Mouse (Mus musculus): ENCODE results near the gene Susd2. TPM values are rescaled to one million over a fixed set of nuclear protein-coding genes. Genes with fewer than 3 reads are reported as not detected.

Gene Susd2
- polyA plus RNA-seq, 1 experiment from 2014 or later, result 1.1 TPM

- peaks cover 63% of the 10 kb centered on the region for H3K36me3 ChIP-seq
- ATAC-seq, result no peak
- H3K9me3 ChIP-seq (replicated peaks), result no peaks in the 10 kb centered on the region
- 87% methylated on average over 1 of the region's 1 CpGs for WGBS (ENCODE audit: insufficient replicate concordance)
- peaks cover 35% of the 10 kb centered on the region for H3K27me3 ChIP-seq (replicated peaks)
- no peak overlapping the region for H3K27ac ChIP-seq
- H3K4me3 ChIP-seq, result no peak overlapping the region
- H3K4me1 ChIP-seq, result peaks cover 34% of the 10 kb centered on the region
- no peak overlapping the region for H3K9ac ChIP-seq
- H3K4me2 ChIP-seq, result no peak overlapping the region
These were observed 26.1 kb upstream of the Susd2 start for GRCm38 (mm10) chr10:75669936-75670335.

- H3K27ac ChIP-seq, result no peak overlapping the region
- peak overlapping the region; percentile 67 for H3K4me3 ChIP-seq
These were observed 24.1 kb upstream of the Susd2 start for GRCm38 (mm10) chr10:75667911-75668270.

GRCm38 (mm10) chr10:75667115-75667910, 23.5 kb upstream of the Susd2 start:
- 2% methylated on average over 63 of the region's 63 CpGs for WGBS (ENCODE audit: insufficient replicate concordance)
- no peaks in the 10 kb centered on the region for H3K9me3 ChIP-seq (replicated peaks)
- H3K9ac ChIP-seq, result peak overlapping the region; percentile 71
- H3K27ac ChIP-seq, result peak overlapping the region; percentile 54
- peak; percentile 59 for ATAC-seq
- H3K4me3 ChIP-seq, result peak overlapping the region; percentile 67
- peak overlapping the region; percentile 98 for H3K4me2 ChIP-seq
- H3K4me1 ChIP-seq, result peaks cover 27% of the 10 kb centered on the region
- H3K27me3 ChIP-seq (replicated peaks), result peaks cover 35% of the 10 kb centered on the region
- peaks cover 65% of the 10 kb centered on the region for H3K36me3 ChIP-seq

More at GRCm38 (mm10) chr10:75667911-75668270, 24.1 kb upstream of the Susd2 start:
- Histone ChIP-seq H3K9ac (peak overlapping the region; percentile 71), H3K9me3 (replicated peaks) (no peaks in the 10 kb centered on the region), H3K4me1 (peaks cover 28% of the 10 kb centered on the region), H3K27me3 (replicated peaks) (peaks cover 35% of the 10 kb centered on the region), H3K36me3 (peaks cover 63% of the 10 kb centered on the region), H3K4me2 (peak overlapping the region; percentile 98)
- 1% methylated on average over 22 of the region's 23 CpGs for WGBS (ENCODE audit: insufficient replicate concordance)
- peak; percentile 60 for ATAC-seq

- H3K9me3 ChIP-seq (replicated peaks), result no peaks in the 10 kb centered on the region
- no peak overlapping the region for H3K27ac ChIP-seq
- H3K4me3 ChIP-seq, result peak overlapping the region; percentile 67
- no peak for ATAC-seq
- H3K4me2 ChIP-seq, result peak overlapping the region; percentile 98
- H3K4me1 ChIP-seq, result peaks cover 27% of the 10 kb centered on the region
- peaks cover 35% of the 10 kb centered on the region for H3K27me3 ChIP-seq (replicated peaks)
- peak overlapping the region; percentile 71; the same call in 1 of the 2 replicates for H3K9ac ChIP-seq
- peaks cover 66% of the 10 kb centered on the region for H3K36me3 ChIP-seq
- WGBS (ENCODE audit: insufficient replicate concordance), result 56% methylated on average over 4 of the region's 4 CpGs
These were observed 22.7 kb upstream of the Susd2 start for GRCm38 (mm10) chr10:75666451-75667030.

- no peak overlapping the region for H3K4me2 ChIP-seq
- 88% methylated on average over 6 of the region's 6 CpGs for WGBS (ENCODE audit: insufficient replicate concordance)
- no peak overlapping the region for H3K4me3 ChIP-seq
- no peaks in the 10 kb centered on the region for H3K9me3 ChIP-seq (replicated peaks)
- H3K27ac ChIP-seq, result no peak overlapping the region
- H3K9ac ChIP-seq, result no peak overlapping the region
- no peak for ATAC-seq
- H3K27me3 ChIP-seq (replicated peaks), result peaks cover 32% of the 10 kb centered on the region
- peaks cover 66% of the 10 kb centered on the region for H3K36me3 ChIP-seq
- peaks cover 27% of the 10 kb centered on the region for H3K4me1 ChIP-seq
These were observed 21.0 kb upstream of the Susd2 start for GRCm38 (mm10) chr10:75664673-75665270.

DNA sequence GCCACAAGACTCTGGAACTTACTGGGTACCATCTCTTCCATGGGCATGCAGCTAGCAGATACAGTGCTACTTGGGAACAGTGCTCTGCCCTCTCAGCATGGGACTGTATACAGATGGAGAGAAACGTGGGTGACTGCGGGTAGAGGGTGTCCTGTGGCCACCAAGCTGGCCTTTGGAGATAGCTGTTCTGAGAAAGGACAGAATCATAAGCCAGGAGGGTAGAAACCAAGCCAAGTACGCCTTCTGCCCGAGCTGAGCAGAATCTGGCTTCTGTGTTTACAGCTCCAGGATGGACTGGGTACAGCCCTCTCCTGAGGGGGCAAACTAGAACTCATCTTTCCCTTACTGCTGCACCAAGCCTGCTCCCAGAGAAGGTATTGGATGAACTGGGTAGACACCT, 18.8 kb upstream of the Susd2 start:
- no peak overlapping the region for H3K9ac ChIP-seq
- WGBS (ENCODE audit: insufficient replicate concordance), result 76% methylated on average over 4 of the region's 4 CpGs
- no peak overlapping the region for H3K4me3 ChIP-seq
- H3K4me2 ChIP-seq, result no peak overlapping the region
- no peaks in the 10 kb centered on the region for H3K9me3 ChIP-seq (replicated peaks)
- H3K4me1 ChIP-seq, result peaks cover 15% of the 10 kb centered on the region
- H3K27me3 ChIP-seq (replicated peaks), result peaks cover 11% of the 10 kb centered on the region
- peaks cover 78% of the 10 kb centered on the region for H3K36me3 ChIP-seq
- no peak for ATAC-seq
- no peak overlapping the region for H3K27ac ChIP-seq

- peaks cover 85% of the 10 kb centered on the region for H3K36me3 ChIP-seq
- peaks cover 8% of the 10 kb centered on the region for H3K4me1 ChIP-seq
- H3K9ac ChIP-seq, result no peak overlapping the region
- peaks cover 4% of the 10 kb centered on the region for H3K27me3 ChIP-seq (replicated peaks)
- H3K4me3 ChIP-seq, result no peak overlapping the region
- ATAC-seq, result no peak
- H3K9me3 ChIP-seq (replicated peaks), result no peaks in the 10 kb centered on the region
- no peak overlapping the region for H3K27ac ChIP-seq
- H3K4me2 ChIP-seq, result no peak overlapping the region
- 81% methylated on average over 3 of the region's 3 CpGs for WGBS (ENCODE audit: insufficient replicate concordance)
These were observed 18.1 kb upstream of the Susd2 start for GRCm38 (mm10) chr10:75661876-75662275.

GRCm38 (mm10) chr10:75661381-75661780, 17.6 kb upstream of the Susd2 start:
- Histone ChIP-seq H3K4me2 (no peak overlapping the region), H3K27me3 (replicated peaks) (no peaks in the 10 kb centered on the region), H3K9ac (no peak overlapping the region), H3K4me1 (peaks cover 3% of the 10 kb centered on the region; the same call in 1 of the 2 replicates), H3K4me3 (no peak overlapping the region), H3K27ac (no peak overlapping the region), H3K9me3 (replicated peaks) (no peaks in the 10 kb centered on the region), H3K36me3 (peaks cover 90% of the 10 kb centered on the region)
- 79% methylated on average over 6 of the region's 6 CpGs for WGBS (ENCODE audit: insufficient replicate concordance)
- no peak for ATAC-seq

- Histone ChIP-seq H3K27me3 (replicated peaks) (no peaks in the 10 kb centered on the region), H3K4me2 (no peak overlapping the region), H3K9ac (no peak overlapping the region), H3K9me3 (replicated peaks) (no peaks in the 10 kb centered on the region), H3K27ac (no peak overlapping the region), H3K36me3 (peaks cover 100% of the 10 kb centered on the region), H3K4me3 (no peak overlapping the region), H3K4me1 (no peaks in the 10 kb centered on the region)
- 92% methylated on average over 7 of the region's 7 CpGs for WGBS (ENCODE audit: insufficient replicate concordance)
- ATAC-seq, result no peak
These were observed 14.0 kb upstream of the Susd2 start for GRCm38 (mm10) chr10:75657772-75658171.

- peaks cover 100% of the 10 kb centered on the region for H3K36me3 ChIP-seq
- ATAC-seq, result no peak
- WGBS (ENCODE audit: insufficient replicate concordance), result 85% methylated on average over 5 of the region's 5 CpGs
- H3K27me3 ChIP-seq (replicated peaks), result no peaks in the 10 kb centered on the region
- H3K4me2 ChIP-seq, result no peak overlapping the region
- H3K4me1 ChIP-seq, result no peaks in the 10 kb centered on the region
- H3K4me3 ChIP-seq, result no peak overlapping the region
- H3K27ac ChIP-seq, result no peak overlapping the region
- H3K9me3 ChIP-seq (replicated peaks), result no peaks in the 10 kb centered on the region
- no peak overlapping the region for H3K9ac ChIP-seq
These were observed 13.4 kb upstream of the Susd2 start for GRCm38 (mm10) chr10:75657165-75657564.

- Histone ChIP-seq H3K36me3 (peaks cover 100% of the 10 kb centered on the region), H3K4me1 (no peaks in the 10 kb centered on the region), H3K27ac (no peak overlapping the region), H3K4me3 (no peak overlapping the region), H3K9me3 (replicated peaks) (no peaks in the 10 kb centered on the region), H3K9ac (no peak overlapping the region), H3K27me3 (replicated peaks) (no peaks in the 10 kb centered on the region), H3K4me2 (no peak overlapping the region)
- ATAC-seq, result no peak
- 79% methylated on average over 4 of the region's 4 CpGs for WGBS (ENCODE audit: insufficient replicate concordance)
These were observed 10.2 kb upstream of the Susd2 start for GRCm38 (mm10) chr10:75654053-75654452.

DNA sequence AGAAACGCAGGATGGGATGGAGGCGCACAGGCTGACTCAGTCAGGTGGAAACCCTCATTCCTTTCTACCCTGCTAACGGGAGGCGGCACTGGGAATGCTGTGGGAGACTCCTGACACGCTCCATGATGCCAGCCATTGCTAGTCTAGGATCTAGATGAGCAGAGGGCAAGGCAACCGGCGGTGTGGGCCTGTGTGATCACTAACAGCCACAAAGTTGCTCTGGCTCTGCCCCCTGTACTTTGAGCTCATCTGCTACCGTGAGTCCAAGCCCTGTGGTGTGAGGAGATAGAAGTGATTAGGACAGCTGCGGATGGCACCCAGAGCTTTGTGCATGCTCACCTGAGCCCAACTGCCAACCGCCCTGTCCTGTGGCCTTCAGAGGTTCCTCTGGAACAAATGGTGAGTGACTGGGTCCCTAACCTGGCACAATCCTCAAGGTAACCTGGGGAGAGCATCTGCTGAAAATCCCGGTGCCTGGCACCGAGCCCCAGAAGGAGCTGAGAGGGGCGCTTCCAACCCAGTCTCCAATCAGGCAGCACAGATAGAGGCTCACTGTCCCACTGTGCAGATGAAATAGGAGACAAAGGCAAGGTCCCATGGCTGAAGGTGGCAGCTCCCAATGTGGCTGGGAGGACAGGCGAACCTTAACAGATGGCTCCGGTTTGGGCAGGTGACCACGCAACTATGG, 7.7 kb upstream of the Susd2 start:
- peaks cover 100% of the 10 kb centered on the region for H3K36me3 ChIP-seq

More for the DNA sequence above, 7.7 kb upstream of the Susd2 start:
- Histone ChIP-seq H3K27me3 (replicated peaks) (no peaks in the 10 kb centered on the region), H3K9me3 (replicated peaks) (no peaks in the 10 kb centered on the region), H3K4me1 (no peaks in the 10 kb centered on the region), H3K27ac (no peak overlapping the region), H3K4me3 (no peak overlapping the region), H3K4me2 (no peak overlapping the region), H3K9ac (no peak overlapping the region)
- ATAC-seq, result no peak
- WGBS (ENCODE audit: insufficient replicate concordance), result 91% methylated on average over 16 of the region's 16 CpGs
